Mouse (Mus musculus) left cerebral cortex, postnatal 10 days (tissue): ENCODE measurements around the gene Fmr1nb. TPM values are rescaled to one million over a fixed set of nuclear protein-coding genes. Genes with fewer than 3 reads are reported as not detected.
"Not testable (repeated sequence)": the region's sequence is repeated elsewhere in the genome, so short reads cannot be mapped to it uniquely, and the experiment has no call there.

ENCODE experiments used
- DNase-seq, 2 experiments: peaks; one replicate each; pipeline ENCODE4 v3.0.0; 2021 to 2022; ENCODE audit warnings: low spot score in 2 of 2, mixed read lengths in 1 of 2; ENCODE audit errors: extremely low spot score in 1 of 2
- intact Hi-C: fragments of 180-260 bp; cut with DNase I; formaldehyde crosslinking; loops from one replicate; pipeline ENCODE4 v1.15.1; 2025
- total RNA-seq, 2 experiments: library from RNA; stranded (reverse); gene quantifications; 2 replicates each; pipeline ENCODE4 v1.2.3; 2021

The Fmr1nb gene
- 1 to 10 TPM in 1 of 2 experiments, not detected in 1; 1.1 TPM for total RNA-seq

- intact Hi-C loops: no loop called here
Observed at GRCm38 (mm10) chrX:68761606-68762005, at the start of gene Fmr1nb. Gene Fmr1nb, plus strand, starts transcription at chrX:68761839.

GRCm38 (mm10) chrX:68736902-68737301, 24.7 kb upstream of the Fmr1nb start:
- intact Hi-C loops: no loop called here
- no peak for DNase-seq

More at GRCm38 (mm10) chrX:68761606-68762005, at the start of gene Fmr1nb:
- no peak for DNase-seq

GRCm38 (mm10) chrX:68740088-68740487, 21.6 kb upstream of the Fmr1nb start:
- intact Hi-C loops: no loop called here
- DNase-seq: no peak

GRCm38 (mm10) chrX:68820449-68820848, 58.8 kb downstream of the Fmr1nb start:
- intact Hi-C loops, DNase-seq: not testable (repeated sequence)

GRCm38 (mm10) chrX:68821059-68821458, 59.4 kb downstream of the Fmr1nb start, which contains the start of gene Gm14698:
Gene Gm14698, plus strand, starts transcription at chrX:68821093.
- DNase-seq: peak in 1 of 2 experiments; percentile 18
- intact Hi-C loops: not testable (repeated sequence)

- peak in 1 of 2 experiments; percentile 5 for DNase-seq
- intact Hi-C loops: loop anchor here (5.0 kb wide), 1 partner anchor 1493 kb away; no protein-coding TSS in a partner anchor
Observed at GRCm38 (mm10) chrX:68839548-68840444, 78.2 kb downstream of the Fmr1nb start.

Other genes with a start within 250 kb of the Fmr1nb start
- gene Fmr1, start 83.3 kb upstream of the Fmr1nb start, total RNA-seq: 10 to 100 TPM; 64.3 to 68.6 TPM
- under 1 TPM; 0.32 to 0.47 TPM for gene Gm14698, start 59.3 kb downstream of the Fmr1nb start, total RNA-seq
- not detected for gene Gm6812, start 131.2 kb downstream of the Fmr1nb start, total RNA-seq